Mouse (Mus musculus): ENCODE results near the gene Tub. TPM values are rescaled to one million over a fixed set of nuclear protein-coding genes. Genes with fewer than 3 reads are reported as not detected.

The Tub gene
- 5.7 and 11.0 TPM in 2 replicates for polyA plus RNA-seq (2016; fragmentation: Nextera tagmentation; extraction: Ambion mirVana)

DNA sequence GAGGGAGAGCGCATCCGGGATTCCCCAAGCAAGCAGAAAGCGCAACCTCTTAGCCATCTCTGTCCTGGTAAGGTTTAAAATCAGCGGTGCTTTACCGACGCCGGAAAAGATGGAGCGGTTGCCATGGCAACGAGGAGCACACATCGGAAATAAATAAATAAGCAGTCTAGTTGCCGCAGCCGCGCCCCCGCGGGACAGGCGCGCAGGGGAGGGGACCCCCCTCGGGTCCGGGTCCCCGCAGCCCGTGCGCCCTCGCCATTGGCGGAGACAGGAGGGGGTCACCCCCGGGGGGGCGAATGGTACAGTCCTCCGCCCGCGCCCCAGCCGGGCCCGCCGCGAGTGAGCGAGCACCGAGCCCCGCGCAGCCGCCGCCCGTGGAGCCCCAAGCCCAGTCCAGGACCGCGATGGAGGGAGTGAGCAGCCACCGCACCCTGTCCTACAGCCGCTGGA is at the start of gene Tub:
Tub (plus strand) TSS at position 27 of the 450 bp plus-strand sequence.
- Histone ChIP-seq H3K9me3 (no peaks in the 10 kb centered on the region), H3K27ac (0 out of 2 replicates have a peak within 1 kb of the TSS, but pooled peaks have one; percentile 25), H3K4me3 (peak within 1 kb of the TSS; percentile 67), H3K36me3 (peaks cover 15% of the 10 kb centered on the region), H3K27me3 (ENCODE audit: insufficient read depth, poor library complexity, severe bottlenecking) (peaks cover 54% of the 10 kb centered on the region), H3K4me1 (replicated peaks) (peaks cover 26% of the 10 kb centered on the region)
- peak; percentile 70 for DNase-seq (ENCODE audit: low spot score)
- WGBS = under 1% methylated on average over 44 of the region's 44 CpGs

DNA sequence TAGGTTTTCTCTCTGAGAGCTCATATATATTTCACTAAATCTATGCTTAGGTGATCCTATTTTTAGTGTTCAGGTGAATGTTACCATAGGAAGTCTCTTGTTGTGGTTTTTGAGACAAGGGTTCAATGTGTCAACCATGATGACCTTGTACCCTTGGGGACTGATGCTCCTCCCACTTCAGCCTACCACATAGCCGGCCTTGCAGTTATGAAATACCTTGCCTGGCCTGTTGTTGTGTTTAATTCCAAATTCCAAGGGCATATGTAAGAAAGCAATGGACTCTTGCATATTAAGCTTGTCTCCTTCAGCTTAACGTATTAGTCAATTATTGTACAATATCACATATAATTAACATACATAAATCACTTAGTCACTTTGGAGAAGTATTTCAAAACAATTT is 46.2 kb upstream of the Tub start:
- no peaks in the 10 kb centered on the region for H3K36me3 ChIP-seq
- no peak overlapping the region for H3K27ac ChIP-seq
- no peak overlapping the region for H3K4me3 ChIP-seq
- DNase-seq (ENCODE audit: low spot score) = no peak
- no peaks in the 10 kb centered on the region for H3K9me3 ChIP-seq
- H3K4me1 ChIP-seq (replicated peaks) = no peaks in the 10 kb centered on the region
- H3K27me3 ChIP-seq (ENCODE audit: insufficient read depth, poor library complexity, severe bottlenecking) = no peaks in the 10 kb centered on the region
- WGBS = 78% methylated on average over 2 of the region's 2 CpGs

DNA sequence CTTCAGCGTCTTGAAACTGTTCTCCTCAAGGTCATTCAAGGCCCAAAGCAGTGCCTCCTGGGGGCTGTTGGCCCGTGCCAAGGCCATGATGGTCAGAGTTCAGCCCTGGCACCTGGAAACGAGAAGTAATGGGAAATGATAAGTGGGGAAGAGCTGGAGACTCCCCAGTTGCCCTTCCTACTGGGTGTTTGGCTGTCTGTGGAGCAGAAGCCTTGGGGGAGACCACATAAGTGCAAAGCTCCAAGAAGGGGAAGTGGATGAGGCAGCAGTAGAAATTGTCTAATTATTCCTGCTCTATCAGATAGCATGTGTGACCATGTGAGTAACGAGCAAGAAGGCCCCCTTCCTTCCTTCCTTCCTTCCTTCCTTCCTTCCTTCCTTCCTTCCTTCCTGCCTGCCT is 23.1 kb upstream of the Tub start:
- Histone ChIP-seq H3K9me3 (no peaks in the 10 kb centered on the region), H3K27ac (no peak overlapping the region), H3K27me3 (ENCODE audit: insufficient read depth, poor library complexity, severe bottlenecking) (no peaks in the 10 kb centered on the region), H3K36me3 (no peaks in the 10 kb centered on the region), H3K4me3 (no peak overlapping the region), H3K4me1 (replicated peaks) (no peaks in the 10 kb centered on the region)
- DNase-seq (ENCODE audit: low spot score) = no peak
- 78% methylated on average over 4 of the region's 4 CpGs for WGBS

DNA sequence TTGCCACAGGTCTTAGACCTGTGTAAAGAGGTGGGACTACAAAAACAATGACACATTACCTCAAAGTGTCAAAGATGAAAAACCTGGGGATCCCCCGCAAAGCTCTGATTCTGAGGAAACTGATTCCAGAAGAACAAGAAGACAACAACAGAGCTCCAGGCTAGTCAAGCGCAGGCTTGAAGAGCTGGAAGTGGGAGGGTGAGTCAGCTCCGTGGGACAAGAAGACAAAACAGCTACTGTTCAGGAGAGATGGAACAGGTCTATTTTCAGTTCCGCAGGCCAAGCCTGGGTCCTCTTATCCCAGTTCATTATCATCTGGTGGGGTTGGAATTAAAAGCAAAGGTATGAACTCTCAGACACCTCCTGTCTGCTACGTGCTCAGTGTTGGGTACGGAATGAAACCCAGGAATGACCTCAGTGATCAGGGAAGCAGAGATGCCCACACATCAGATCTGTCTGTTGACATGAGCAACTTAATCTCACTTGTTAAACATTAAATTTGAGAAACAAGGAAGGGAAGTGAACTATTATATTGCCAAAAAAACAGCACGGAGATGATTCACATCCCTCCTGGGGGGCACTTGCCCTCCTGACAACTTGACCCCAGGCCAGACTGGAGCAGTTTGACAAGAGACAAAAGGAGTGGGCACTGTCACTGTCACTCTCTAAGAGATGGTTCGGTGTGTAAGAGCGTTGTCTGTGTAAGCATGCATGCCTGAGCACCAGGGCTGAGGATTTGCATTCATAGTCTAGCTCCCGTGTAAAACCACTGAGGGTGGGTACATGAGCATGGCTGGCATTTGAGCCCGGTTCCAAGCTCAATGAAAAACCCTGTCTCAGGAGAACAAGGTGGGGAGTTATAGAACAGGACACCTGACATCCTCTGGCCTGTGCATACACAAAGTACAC is 21.6 kb upstream of the Tub start:
- no peaks in the 10 kb centered on the region for H3K4me1 ChIP-seq (replicated peaks)
- no peaks in the 10 kb centered on the region for H3K36me3 ChIP-seq
- no peak overlapping the region for H3K27ac ChIP-seq
- no peak for DNase-seq (ENCODE audit: low spot score)
- WGBS = 81% methylated on average over 11 of the region's 11 CpGs
- no peaks in the 10 kb centered on the region for H3K9me3 ChIP-seq
- no peak overlapping the region for H3K4me3 ChIP-seq
- H3K27me3 ChIP-seq (ENCODE audit: insufficient read depth, poor library complexity, severe bottlenecking) = no peaks in the 10 kb centered on the region

DNA sequence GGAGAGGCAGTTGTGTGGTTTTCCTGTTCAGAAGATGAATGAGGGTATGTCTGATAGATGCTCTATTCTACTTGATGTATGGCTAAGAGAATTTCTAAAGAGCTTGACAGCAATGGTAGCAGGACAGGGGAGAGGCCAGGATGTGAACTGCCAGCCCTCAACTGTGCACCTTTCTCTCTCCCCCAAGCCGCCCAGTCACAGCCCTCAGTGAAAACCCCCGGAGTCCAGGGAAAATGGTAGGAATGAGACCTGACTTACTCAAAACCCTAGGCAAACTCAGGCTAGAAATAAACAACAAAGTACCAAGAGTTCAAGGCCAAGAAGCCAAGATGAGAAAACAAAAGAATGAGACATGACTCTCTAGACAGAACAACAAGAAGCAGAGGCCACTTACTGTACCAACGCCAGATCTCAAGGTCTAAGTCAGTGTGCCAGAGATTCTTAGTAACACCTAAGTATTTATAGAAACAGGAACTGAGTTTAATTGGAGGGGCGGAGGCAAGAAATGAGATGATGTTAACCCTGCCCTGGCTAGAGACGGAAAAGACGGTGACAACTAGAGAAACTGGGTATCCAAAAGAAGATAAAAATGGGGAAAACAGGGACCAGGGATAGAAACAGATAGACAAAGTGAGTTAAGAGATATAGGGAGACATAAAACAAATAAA is 20.3 kb upstream of the Tub start, which contains the start of gene Nlrp10:
Nlrp10 (minus strand) TSS at position 453 of the 668 bp plus-strand sequence.
- H3K4me1 ChIP-seq (replicated peaks) = no peaks in the 10 kb centered on the region
- no peaks in the 10 kb centered on the region for H3K27me3 ChIP-seq (ENCODE audit: insufficient read depth, poor library complexity, severe bottlenecking)
- no peak for DNase-seq (ENCODE audit: low spot score)
- WGBS = 82% methylated on average over 6 of the region's 6 CpGs
- H3K27ac ChIP-seq = no peak within 1 kb of the TSS
- H3K36me3 ChIP-seq = no peaks in the 10 kb centered on the region
- H3K4me3 ChIP-seq = no peak within 1 kb of the TSS
- no peaks in the 10 kb centered on the region for H3K9me3 ChIP-seq

DNA sequence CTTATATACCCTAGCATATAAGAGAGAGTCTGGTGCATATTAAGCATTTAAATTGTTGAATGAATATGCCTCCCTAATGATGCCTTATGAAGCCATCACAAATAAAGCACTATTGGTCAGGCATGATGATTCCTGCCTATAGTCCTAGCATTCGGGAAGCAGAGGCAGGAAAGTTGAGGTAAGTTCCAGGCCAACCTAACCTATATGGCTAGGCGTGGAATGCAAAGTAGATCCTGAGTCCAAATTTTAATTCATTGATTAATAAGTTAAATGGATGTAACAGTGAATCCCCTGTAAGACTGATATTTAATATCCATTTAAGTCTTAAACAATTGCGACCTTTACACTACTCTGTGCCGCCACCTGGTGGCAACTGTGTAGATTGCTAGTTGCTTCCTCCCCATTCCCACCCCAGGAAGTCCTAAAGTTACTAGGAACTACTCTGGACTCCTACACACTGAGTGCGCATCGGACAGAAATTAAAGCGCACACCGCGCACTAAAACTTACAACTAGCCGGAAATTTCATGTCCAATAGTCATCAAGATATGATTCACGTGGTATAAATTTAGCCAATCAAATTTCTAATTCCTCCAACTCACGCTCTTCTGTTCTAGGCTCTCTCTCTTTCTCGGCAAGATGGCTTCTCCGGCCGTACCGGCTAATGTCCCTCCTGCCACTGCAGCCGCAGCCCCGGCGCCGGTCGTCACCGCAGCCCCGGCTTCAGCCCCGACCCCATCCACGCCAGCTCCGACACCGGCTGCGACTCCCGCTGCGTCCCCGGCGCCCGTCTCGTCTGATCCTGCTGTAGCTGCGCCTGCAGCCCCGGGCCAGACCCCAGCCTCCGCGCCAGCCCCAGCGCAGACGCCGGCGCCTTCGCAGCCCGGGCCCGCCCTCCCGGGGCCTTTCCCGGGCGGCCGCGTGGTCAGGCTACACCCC is 16.1 kb upstream of the Tub start, which contains the start of gene Eif3f:
Eif3f (plus strand) TSS at position 624 of the 938 bp plus-strand sequence.
- 2% methylated on average over 50 of the region's 50 CpGs for WGBS

DNA sequence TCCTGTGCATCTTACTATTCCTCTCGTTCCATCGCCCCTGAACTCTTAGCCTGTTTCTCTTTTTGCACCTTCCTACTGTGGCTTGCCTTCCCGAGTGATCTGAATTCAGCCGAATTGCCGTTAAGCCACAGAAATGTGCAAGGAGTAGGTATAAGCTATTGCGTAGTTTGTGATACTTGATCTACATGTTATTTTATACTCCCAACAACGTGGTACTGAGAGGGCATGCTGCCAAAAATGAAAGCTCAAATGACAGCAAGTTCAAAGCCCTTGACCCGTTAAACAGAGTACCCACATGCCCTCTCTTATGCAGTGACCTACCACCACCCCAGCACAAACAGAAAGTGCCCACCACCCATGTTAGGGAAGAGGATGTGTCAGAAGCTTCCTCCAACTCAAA is 15.3 kb upstream of the Tub start:
- Histone ChIP-seq H3K27me3 (ENCODE audit: insufficient read depth, poor library complexity, severe bottlenecking) (no peaks in the 10 kb centered on the region), H3K4me1 (replicated peaks) (peaks cover 14% of the 10 kb centered on the region), H3K27ac (peak overlapping the region; percentile 95), H3K9me3 (no peaks in the 10 kb centered on the region), H3K4me3 (peak overlapping the region; percentile 89), H3K36me3 (peaks cover 44% of the 10 kb centered on the region)
- DNase-seq (ENCODE audit: low spot score) = no peak
- 7% methylated on average over 8 of the region's 8 CpGs for WGBS

More for the DNA sequence above, 16.1 kb upstream of the Tub start, which contains the start of gene Eif3f:
- no peaks in the 10 kb centered on the region for H3K9me3 ChIP-seq
- H3K27ac ChIP-seq = peak within 1 kb of the TSS; percentile 95
- DNase-seq (ENCODE audit: low spot score) = peak; percentile 92
- H3K4me3 ChIP-seq = peak within 1 kb of the TSS; percentile 89
- H3K4me1 ChIP-seq (replicated peaks) = peaks cover 14% of the 10 kb centered on the region
- H3K36me3 ChIP-seq = peaks cover 36% of the 10 kb centered on the region
- no peaks in the 10 kb centered on the region for H3K27me3 ChIP-seq (ENCODE audit: insufficient read depth, poor library complexity, severe bottlenecking)

DNA sequence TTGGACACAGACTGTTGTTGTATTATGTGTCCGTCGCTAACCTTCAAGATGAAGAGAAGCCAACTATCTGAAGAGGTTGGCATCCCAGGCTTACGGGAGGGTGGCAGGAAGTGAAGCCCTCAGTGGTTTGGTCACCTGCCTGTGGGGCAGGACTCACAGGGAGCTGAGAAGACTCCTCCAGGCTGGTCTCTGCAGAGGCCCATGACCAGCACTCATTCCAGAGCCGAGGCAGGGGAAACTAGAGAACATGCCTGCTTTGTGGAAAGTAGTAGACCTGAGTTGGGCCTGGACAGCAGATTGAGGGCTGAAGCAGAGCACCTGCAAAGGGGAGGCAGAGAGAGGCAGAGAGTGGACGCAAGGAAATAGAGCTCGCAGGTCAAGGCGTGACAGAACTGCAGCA is 14.7 kb upstream of the Tub start:
- Histone ChIP-seq H3K4me1 (replicated peaks) (peaks cover 14% of the 10 kb centered on the region), H3K27ac (no peak overlapping the region), H3K36me3 (peaks cover 49% of the 10 kb centered on the region), H3K9me3 (no peaks in the 10 kb centered on the region), H3K27me3 (ENCODE audit: insufficient read depth, poor library complexity, severe bottlenecking) (no peaks in the 10 kb centered on the region), H3K4me3 (peak overlapping the region; percentile 89)
- no peak for DNase-seq (ENCODE audit: low spot score)
- WGBS = 87% methylated on average over 7 of the region's 7 CpGs

DNA sequence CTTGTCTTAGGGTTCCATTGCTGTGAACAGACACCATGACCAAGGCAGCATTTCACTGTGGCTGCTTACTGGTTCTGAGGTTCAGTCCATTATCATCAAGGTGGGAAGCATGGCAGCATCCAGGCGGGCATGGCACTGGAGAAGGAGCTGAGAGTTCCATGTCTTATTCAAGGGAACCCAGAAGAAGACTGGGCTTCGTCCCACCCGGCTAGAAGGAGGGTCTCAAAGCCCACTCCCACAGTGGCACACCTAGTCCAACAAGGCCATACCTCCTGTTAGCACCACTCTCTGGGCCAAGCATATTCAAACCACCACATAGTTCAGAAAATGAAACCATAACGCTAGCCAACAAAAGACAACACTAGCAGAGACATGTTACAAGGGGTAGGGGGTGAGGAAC is 13.5 kb upstream of the Tub start:
- WGBS = 96% methylated on average over 4 of the region's 4 CpGs
- Histone ChIP-seq H3K36me3 (peaks cover 61% of the 10 kb centered on the region), H3K4me1 (replicated peaks) (peaks cover 14% of the 10 kb centered on the region)

DNA sequence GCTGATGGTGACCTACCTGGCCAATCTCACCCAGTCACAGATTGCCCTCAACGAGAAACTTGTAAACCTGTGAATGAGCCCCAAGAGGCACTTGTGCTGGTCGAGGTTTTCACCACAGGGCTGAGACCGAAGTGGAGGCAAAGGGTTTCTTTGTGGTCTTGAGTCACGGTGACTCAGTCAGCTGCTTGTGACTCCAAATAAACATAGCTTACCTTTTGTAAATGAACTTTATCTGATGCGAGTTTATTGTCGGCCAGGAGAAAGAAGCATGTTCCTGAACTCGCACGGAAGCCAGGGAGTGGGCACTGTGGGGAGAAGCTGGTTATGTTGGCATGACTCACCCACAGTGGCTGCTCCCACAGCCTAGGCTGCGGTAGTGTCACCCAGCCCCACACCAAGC is 8.7 kb upstream of the Tub start:
- Histone ChIP-seq H3K27ac (no peak overlapping the region), H3K4me1 (replicated peaks) (no peaks in the 10 kb centered on the region), H3K9me3 (no peaks in the 10 kb centered on the region), H3K27me3 (ENCODE audit: insufficient read depth, poor library complexity, severe bottlenecking) (no peaks in the 10 kb centered on the region), H3K4me3 (no peak overlapping the region), H3K36me3 (peaks cover 98% of the 10 kb centered on the region)
- 93% methylated on average over 9 of the region's 9 CpGs for WGBS
- no peak for DNase-seq (ENCODE audit: low spot score)

More for the DNA sequence above, 13.5 kb upstream of the Tub start:
- no peaks in the 10 kb centered on the region for H3K9me3 ChIP-seq
- no peak overlapping the region for H3K27ac ChIP-seq
- no peaks in the 10 kb centered on the region for H3K27me3 ChIP-seq (ENCODE audit: insufficient read depth, poor library complexity, severe bottlenecking)
- no peak for DNase-seq (ENCODE audit: low spot score)
- H3K4me3 ChIP-seq = no peak overlapping the region

DNA sequence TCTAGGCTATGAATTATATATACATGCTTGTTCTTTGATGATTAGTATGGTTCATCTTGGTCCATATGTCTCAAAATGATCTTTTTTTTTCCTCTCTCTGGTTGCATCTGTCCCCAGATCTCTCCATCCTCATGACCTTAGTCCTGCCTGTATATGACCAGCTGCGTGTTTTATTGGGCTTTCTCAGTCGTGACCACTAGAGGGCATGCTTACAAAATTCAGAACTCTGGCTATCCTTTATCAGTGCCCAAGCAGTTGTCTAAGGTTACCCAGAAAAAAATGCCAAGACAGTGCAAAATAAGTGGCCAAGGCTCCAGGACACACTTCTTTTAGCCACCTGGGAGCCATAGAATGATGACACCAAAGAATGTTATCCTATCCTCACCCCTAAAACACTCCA is 6.1 kb upstream of the Tub start:
- Histone ChIP-seq H3K4me3 (no peak overlapping the region), H3K4me1 (replicated peaks) (peaks cover 6% of the 10 kb centered on the region; the same call in 1 of the 2 replicates), H3K27me3 (ENCODE audit: insufficient read depth, poor library complexity, severe bottlenecking) (peaks cover 7% of the 10 kb centered on the region), H3K27ac (no peak overlapping the region), H3K36me3 (peaks cover 76% of the 10 kb centered on the region), H3K9me3 (no peaks in the 10 kb centered on the region)
- WGBS = 5% methylated on average over 2 of the region's 2 CpGs
- peak; percentile 54 for DNase-seq (ENCODE audit: low spot score)

DNA sequence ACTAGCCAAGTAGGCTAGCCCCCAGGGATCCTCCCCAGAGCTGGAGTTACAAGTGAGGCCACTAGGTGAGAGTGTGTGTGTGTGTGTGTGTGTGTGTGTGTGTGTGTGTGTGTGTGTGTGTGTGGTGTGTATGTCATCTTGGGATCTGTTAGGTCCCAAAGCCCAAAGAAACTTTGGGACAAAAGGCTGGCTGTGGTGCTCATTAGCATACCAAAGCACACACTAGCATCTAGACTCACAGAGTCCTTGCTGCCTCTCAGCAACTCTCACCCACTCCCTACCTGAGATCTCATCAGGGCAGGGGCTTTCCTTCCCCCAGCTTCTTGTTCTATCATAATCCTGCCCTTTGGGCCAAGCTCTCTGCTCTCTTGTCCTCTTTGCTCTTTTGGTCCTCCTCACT is 1.5 kb upstream of the Tub start:
- no peak overlapping the region for H3K27ac ChIP-seq
- peaks cover 26% of the 10 kb centered on the region for H3K4me1 ChIP-seq (replicated peaks)
- peaks cover 31% of the 10 kb centered on the region for H3K36me3 ChIP-seq
- H3K27me3 ChIP-seq (ENCODE audit: insufficient read depth, poor library complexity, severe bottlenecking) = peaks cover 54% of the 10 kb centered on the region
- no peak for DNase-seq (ENCODE audit: low spot score)
- no peaks in the 10 kb centered on the region for H3K9me3 ChIP-seq
- H3K4me3 ChIP-seq = no peak overlapping the region
